Mouse (Mus musculus): ENCODE data around the gene Ctbp2.

Ctbp2 gene

GRCm38 (mm10) chr7:133123999-133124700 is at the start of gene Ctbp2:
Ctbp2 (minus strand) TSS chr7:133124354.
- DNase-seq (ENCODE audit: low read depth, low spot score) = no peak

DNA sequence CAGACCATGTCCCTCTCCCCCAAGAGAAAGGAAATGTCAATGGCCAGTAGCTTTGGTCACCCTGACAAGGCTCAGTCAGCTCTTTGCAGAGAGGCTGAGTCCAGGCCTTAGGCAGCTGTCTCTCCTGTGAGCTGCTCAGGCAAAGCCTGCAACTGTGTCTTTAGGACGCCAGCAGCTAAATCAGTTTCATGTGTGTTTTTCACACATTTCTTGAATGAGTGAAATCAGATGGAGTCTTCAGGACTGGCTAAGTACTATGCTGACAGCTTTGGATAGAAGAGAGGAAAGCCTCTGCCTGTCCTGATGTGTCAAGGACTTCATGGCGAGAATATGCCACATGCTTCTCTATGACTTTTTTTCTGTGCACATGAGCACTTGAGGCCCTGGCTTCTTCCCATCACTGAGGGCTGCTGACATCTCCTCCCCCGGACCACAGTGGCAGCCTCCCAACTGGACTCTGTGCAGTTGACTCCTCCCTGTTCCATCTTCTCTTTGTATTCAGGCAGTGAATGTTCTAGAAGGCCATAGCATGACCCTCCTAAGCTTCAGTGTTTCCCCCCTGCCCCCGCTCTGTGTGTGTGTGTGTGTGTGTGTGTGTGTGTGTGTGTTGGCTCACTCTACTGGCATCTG is 47.4 kb upstream of the Ctbp2 start:
- DNase-seq (ENCODE audit: low read depth, low spot score) = no peak

DNA sequence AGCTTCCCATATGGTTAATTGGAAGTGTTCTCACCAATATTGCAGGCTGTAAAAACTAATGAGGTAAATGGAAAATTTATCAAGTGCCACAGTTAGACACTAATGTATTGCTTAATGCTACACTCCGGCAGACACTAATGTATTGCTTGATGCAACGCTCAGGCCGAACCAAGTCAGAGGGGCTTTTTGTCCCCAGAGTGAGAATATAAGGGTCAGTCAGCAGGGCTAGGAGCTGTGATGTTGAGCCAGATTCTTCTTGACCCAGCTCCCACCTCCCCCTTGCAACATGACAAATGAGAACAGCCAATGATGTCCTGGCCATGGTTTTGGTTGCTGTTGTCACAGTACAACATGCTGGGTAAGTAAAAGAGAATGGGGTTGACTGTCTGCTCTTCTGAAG is 44.8 kb upstream of the Ctbp2 start:
- no peak for DNase-seq (ENCODE audit: low read depth, low spot score)

- DNase-seq (ENCODE audit: low read depth, low spot score) = no peak
Measured at GRCm38 (mm10) chr7:133167903-133168302, 43.7 kb upstream of the Ctbp2 start.

- DNase-seq (ENCODE audit: low read depth, low spot score) = no peak
Measured at GRCm38 (mm10) chr7:133164770-133165169, 40.6 kb upstream of the Ctbp2 start.

DNA sequence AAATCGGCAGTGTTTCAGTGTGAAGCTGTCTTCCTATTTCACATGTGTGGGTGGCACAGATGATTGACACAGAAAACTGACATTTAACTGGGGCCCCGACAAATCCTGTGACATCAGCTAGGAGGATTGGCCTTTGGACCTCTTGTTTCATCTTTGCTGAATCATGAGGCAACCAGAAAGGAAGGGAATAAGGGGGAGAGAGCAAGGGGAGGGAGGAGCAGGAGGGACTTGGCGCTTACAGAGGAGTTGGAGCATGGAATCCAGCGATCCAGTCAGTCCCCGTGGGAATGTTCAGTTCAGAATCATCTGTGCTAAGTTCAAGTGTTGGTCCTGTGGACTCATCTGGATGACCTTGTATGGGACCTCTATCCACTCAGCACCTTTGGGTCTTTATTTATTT is 38.9 kb upstream of the Ctbp2 start:
- DNase-seq (ENCODE audit: low read depth, low spot score) = no peak

- DNase-seq (ENCODE audit: low read depth, low spot score) = no peak
Measured at GRCm38 (mm10) chr7:133162131-133162530, 38.0 kb upstream of the Ctbp2 start.

DNA sequence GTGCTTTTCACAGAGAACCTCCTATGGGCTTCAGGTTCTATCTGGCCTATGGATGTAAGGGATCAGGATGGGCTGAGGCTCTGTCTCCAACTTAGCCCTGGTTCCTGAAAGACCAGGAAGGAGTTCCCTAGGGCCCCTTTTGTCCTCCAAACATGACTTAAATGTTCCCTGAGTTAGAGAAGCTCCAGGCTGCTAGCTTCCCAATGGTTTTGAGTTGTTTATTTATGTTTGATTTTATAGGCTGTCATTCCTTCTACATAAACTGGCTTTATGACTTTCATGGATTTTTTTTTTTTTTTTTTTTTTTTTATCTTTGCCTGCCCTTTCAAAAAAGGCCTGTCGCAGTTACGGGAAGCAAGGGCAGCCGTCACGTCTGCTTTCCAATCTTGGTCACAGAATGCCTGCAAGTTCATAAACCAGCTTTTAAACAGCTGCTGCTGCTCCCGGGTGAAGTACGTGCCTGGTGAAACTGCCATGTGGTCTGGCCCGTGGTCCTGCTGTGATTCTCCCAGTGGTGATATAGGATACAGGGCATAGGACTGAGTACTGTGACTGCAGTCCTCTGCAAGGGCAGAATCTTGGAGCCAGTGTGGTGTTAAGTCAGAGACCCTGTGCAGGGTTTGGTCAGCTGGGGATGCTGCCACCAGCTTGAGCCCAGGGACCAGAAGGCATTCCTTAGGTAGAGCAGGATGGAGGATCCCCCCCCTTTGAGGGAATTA is 37.4 kb upstream of the Ctbp2 start:
- DNase-seq (ENCODE audit: low read depth, low spot score) = no peak

- DNase-seq (ENCODE audit: low read depth, low spot score) = no peak
Measured at GRCm38 (mm10) chr7:133159519-133159918, 35.4 kb upstream of the Ctbp2 start.

DNA sequence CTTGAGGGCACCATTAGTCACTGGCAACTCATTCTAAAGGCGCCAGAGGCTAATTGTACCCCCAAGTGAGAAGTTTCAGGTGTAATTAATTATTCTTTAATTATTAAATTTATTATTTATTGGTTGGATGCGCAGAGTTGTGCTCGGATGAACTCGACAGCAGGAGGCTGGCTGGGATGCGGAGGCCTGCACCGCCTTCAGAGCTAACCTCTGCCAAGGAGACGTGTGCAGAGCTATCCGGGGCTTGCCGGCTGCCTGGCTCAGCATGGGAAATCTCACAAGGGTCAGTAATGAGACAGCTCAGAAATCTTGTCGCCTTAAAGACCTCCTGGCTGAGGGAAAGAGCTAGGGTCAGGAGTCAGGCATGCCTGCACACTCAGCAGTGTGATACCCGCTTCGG is 31.5 kb upstream of the Ctbp2 start:
- no peak for DNase-seq (ENCODE audit: low read depth, low spot score)

DNA sequence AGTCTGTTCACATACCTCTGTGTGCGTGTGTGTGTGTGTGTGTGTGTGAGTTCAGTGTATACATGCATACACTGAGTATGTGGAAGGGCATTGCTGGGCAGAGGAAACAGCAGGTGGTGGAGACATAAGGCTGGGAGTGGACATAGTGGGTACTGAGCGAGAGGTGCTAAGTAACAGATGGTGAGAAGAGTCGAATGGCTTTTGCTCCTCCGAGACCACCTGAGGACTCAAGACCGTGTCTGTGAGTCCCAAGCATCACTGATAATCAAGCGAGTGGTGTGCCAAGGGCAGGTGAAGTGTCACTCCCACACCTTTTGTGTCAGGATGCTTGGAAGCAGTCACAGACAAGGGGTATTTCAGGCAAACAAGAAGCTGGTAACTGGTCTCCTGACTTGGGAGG is 30.7 kb upstream of the Ctbp2 start:
- no peak for DNase-seq (ENCODE audit: low read depth, low spot score)

GRCm38 (mm10) chr7:133139689-133140336 is 15.7 kb upstream of the Ctbp2 start:
- no peak for DNase-seq (ENCODE audit: low read depth, low spot score)

GRCm38 (mm10) chr7:133133552-133133951 is 9.4 kb upstream of the Ctbp2 start:
- no peak for DNase-seq (ENCODE audit: low read depth, low spot score)

DNA sequence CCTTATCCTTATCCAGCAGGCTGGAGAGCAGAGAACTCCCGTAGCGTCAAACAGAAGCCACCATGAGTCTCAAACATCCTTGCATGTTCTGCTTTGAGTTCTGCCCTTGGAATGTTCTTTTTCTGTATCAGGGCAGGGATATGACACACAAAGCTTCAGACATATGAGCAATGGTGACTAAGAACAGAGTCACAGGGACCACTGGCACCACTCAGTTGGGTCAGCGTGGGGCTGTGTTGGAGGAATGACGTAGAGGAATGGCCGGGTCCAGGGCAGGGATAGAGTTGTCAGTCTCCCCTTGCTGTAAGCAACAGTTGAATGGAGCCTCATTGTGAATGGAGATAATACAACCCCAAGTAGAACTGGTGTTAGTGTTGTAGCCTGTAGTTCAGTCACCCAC is 8.5 kb upstream of the Ctbp2 start:
- no peak for DNase-seq (ENCODE audit: low read depth, low spot score)

DNA sequence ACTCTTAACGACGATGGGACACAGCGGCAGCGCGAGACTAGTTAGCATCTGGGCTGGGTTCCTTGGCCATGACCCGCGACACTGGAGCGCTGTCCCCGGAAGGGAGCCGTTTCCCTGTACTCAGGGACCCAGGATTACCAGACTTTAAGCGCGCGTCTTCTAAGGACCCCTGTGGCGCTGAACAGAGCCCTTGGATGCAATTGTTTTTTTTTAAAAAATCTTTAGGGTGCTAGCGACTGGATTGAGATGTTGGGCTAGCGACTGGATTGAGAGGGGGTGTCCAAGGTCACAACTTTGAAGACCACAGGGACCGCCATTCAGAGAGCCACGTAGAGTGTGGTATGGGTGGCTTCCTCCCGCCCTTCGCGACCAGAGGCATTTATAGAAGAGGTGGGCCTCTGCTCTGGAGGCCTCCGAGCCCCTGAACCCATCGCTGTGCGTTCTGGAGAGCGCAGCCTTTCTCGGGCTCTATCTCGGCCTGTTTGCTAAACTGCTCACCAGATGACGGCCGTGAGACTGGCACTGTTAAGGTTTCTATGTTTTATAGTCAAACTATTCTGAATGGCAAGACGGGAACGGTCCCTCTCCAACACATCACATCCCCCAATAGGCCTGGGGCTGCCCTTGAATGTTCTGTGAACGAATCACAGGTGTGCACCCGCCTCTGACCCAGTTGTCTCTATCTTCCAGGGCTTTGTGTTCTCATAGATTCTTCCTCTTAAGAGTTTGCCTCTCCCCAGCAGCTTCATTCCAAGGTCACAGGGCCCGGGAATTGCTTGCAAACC is 739 bp upstream of the Ctbp2 start:
- DNase-seq (ENCODE audit: low read depth, low spot score) = no peak

DNA sequence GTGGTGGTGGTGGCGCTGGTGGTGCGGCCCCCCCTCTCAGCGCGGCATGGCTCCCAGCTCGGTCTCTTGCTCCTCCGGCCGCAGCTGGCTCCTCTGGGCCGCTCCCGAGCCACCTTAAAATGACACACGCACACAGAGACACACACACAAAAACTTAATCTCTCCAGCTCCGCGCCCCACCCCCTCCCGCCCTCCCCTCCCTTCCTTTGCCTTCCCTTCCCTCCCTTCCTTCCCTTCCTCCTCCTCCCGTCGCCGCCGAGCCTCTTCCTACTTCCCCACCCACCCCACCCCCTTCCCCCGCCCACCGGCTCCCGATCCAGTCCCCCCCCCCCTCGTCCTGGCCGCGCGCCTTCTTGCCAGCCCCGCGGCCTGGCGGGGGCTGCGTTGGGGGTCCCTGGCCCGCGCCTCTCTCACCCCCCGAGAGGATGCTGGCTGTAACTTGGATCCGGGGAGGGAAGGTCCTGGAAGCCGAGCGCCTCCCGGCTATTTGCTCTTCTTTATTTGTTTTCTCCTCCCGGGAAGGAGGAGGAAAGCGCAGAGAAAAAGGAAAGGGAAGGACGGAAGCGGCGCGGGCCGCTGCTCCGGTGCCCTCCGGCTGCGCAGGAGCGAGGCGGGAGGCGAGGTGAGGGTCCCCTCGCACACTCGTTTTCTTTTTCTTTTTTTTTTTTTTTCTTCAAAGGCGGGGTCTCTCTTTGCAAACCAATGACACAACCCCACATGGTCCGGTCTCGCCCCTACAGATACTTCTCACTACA is 733 bp downstream of the Ctbp2 start, which contains the start of gene Fgfr2:
Gene Fgfr2 (minus strand): TSS at position 107 of the 755 bp plus-strand sequence.
- no peak for DNase-seq (ENCODE audit: low read depth, low spot score)

- DNase-seq (ENCODE audit: low read depth, low spot score) = no peak
Measured at GRCm38 (mm10) chr7:133122379-133123243, 1.5 kb downstream of the Ctbp2 start.

- no peak for DNase-seq (ENCODE audit: low read depth, low spot score)
Measured at GRCm38 (mm10) chr7:133121661-133122378, 2.3 kb downstream of the Ctbp2 start.

DNA sequence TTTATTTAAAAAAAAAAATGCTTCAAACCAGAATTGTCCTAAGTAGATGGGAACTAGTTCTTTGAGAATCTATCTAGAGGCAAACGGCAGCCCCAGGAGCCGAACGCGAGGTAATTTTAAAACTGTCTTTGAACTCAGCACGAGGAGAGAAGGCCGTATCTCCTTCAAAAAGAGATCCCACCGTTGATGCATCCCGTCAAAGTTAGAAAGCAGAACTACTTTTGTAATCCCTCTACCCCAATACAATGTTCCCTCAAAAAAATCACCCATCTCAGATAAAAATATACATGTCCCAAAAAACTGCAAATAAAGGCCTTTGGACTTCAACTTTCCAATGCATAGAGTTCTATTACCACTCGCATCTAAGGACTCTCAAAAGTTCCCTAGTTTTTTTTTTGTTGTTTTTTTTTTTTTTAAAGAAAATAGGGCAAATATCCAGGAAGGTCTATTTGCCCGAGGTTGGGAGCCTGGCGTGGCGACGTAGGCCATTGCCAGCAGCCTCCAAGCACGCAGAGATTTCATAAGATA is 3.0 kb downstream of the Ctbp2 start:
- DNase-seq (ENCODE audit: low read depth, low spot score) = no peak
